Mouse (Mus musculus) embryonic facial prominence, embryonic 11.5 days (tissue): Measurements from ENCODE around the gene Rab43. TPM values are rescaled to one million over a fixed set of nuclear protein-coding genes. Genes with fewer than 3 reads are reported as not detected.

Source experiments
- ATAC-seq: fragments of 200-750 bp; cut with Nextera tagmentation; replicated peaks from 2 replicates; pipeline ENCODE4 v1.8.0; 2017; ENCODE audit warnings: low read depth; ENCODE audit not compliant: insufficient number of reproducible peaks, low FRiP score, low TSS enrichment
- DNase-seq: peaks from one replicate; pipeline ENCODE4 v3.0.0-alpha.2; 2015; ENCODE audit warnings: low spot score
- H3K27ac ChIP-seq: fragments of 300-500 bp; sonication (generic); replicated peaks from 2 replicates; pipeline ENCODE4 v1.5.1; 2014; ENCODE audit warnings: mild to moderate bottlenecking, low read depth, low read length, control low read depth
- H3K27me3 ChIP-seq: fragments of 300-500 bp; sonication (generic); 2 replicates; pipeline ENCODE4 v1.6.1; 2014; ENCODE audit warnings: mild to moderate bottlenecking, low read length, moderate library complexity, mixed read lengths; ENCODE audit not compliant: control insufficient read depth, insufficient read depth
- H3K36me3 ChIP-seq: fragments of 300-500 bp; sonication (generic); replicated peaks from 2 replicates; pipeline ENCODE4 v1.6.1; 2014; ENCODE audit warnings: low read depth, mild to moderate bottlenecking, low read length, moderate library complexity, mixed read lengths; ENCODE audit not compliant: control insufficient read depth, insufficient read depth
- H3K4me1 ChIP-seq: fragments of 300-500 bp; sonication (generic); 2 replicates; pipeline ENCODE4 v1.6.1; 2014; ENCODE audit warnings: low read length, mixed read lengths; ENCODE audit not compliant: control insufficient read depth, insufficient read depth
- H3K4me2 ChIP-seq: fragments of 300-500 bp; sonication (generic); 2 replicates; pipeline ENCODE4 v1.6.1; 2014; ENCODE audit warnings: low read depth, mild to moderate bottlenecking, control low read depth, low read length, moderate library complexity
- H3K4me3 ChIP-seq: fragments of 300-500 bp; sonication (generic); 2 replicates; pipeline ENCODE4 v1.5.1; 2014; ENCODE audit warnings: low read depth, low read length, control low read depth
- H3K9ac ChIP-seq: fragments of 300-500 bp; sonication (generic); replicated peaks from 2 replicates; pipeline ENCODE4 v1.6.1; 2014; ENCODE audit warnings: mild to moderate bottlenecking, control low read depth, low read length
- H3K9me3 ChIP-seq: fragments of 300-500 bp; sonication (generic); replicated peaks from 2 replicates; pipeline ENCODE4 v1.6.1; 2016; ENCODE audit warnings: mild to moderate bottlenecking, low read length, inconsistent platforms, mixed read lengths; ENCODE audit not compliant: control insufficient read depth
- WGBS: fragments of 180-500 bp; shearing (Covaris S2); extraction: QIAGEN DNeasy Blood & Tissue Kit; methylation state at CpG from one replicate; pipeline ENCODE4 v1.1.7; 2014; 5-methylcytosine and 5-hydroxymethylcytosine counted together
- polyA plus RNA-seq: library from polyadenylated mRNA; unstranded; fragments of >200 nt; fragmentation: Nextera tagmentation; extraction: Ambion mirVana; gene quantifications from 2 replicates; pipeline ENCODE4 v1.2.1, GENCODE M21; 2014

Rab43 gene
- polyA plus RNA-seq, 1 experiment from 2014 or later: 7.3 TPM

- Histone ChIP-seq H3K9me3 (no peaks in the 10 kb centered on the region), H3K4me1 (no peaks in the 10 kb centered on the region), H3K4me3 (no peak overlapping the region), H3K27ac (no peak overlapping the region), H3K9ac (no peak overlapping the region), H3K36me3 (no peaks in the 10 kb centered on the region), H3K4me2 (no peak overlapping the region), H3K27me3 (no peaks in the 10 kb centered on the region)
- DNase-seq (no peak), ATAC-seq (no peak)
- 91% methylated on average over 8 of the region's 8 CpGs for WGBS
Observed at GRCm38 (mm10) chr6:87741978-87742377, 70.0 kb downstream of the Rab43 start.

GRCm38 (mm10) chr6:87740496-87740895, 71.5 kb downstream of the Rab43 start:
- no peak overlapping the region for H3K4me2 ChIP-seq
- H3K4me1 ChIP-seq: no peaks in the 10 kb centered on the region
- H3K9ac ChIP-seq: no peak overlapping the region
- no peaks in the 10 kb centered on the region for H3K27me3 ChIP-seq
- H3K27ac ChIP-seq: no peak overlapping the region
- no peak for ATAC-seq
- H3K9me3 ChIP-seq: no peaks in the 10 kb centered on the region
- no peak for DNase-seq
- no peak overlapping the region for H3K4me3 ChIP-seq
- H3K36me3 ChIP-seq: no peaks in the 10 kb centered on the region

GRCm38 (mm10) chr6:87739898-87740297, 72.1 kb downstream of the Rab43 start:
- ATAC-seq: no peak
- H3K4me1 ChIP-seq: no peaks in the 10 kb centered on the region
- H3K27ac ChIP-seq: no peak overlapping the region
- H3K4me3 ChIP-seq: no peak overlapping the region
- WGBS: 57% methylated on average over 6 of the region's 6 CpGs
- DNase-seq: no peak
- no peak overlapping the region for H3K9ac ChIP-seq
- no peaks in the 10 kb centered on the region for H3K9me3 ChIP-seq
- H3K4me2 ChIP-seq: no peak overlapping the region
- H3K36me3 ChIP-seq: no peaks in the 10 kb centered on the region
- no peaks in the 10 kb centered on the region for H3K27me3 ChIP-seq

Other genes with a start within 250 kb of the Rab43 start
- 1.2 and 2.1 TPM in 2 replicates for gene Prokr1, start 221.4 kb downstream of the Rab43 start, polyA plus RNA-seq
- 15.4 and 20.3 TPM in 2 replicates for gene Aplf, start 140.0 kb downstream of the Rab43 start, polyA plus RNA-seq
- 0.49 and 0.86 TPM in 2 replicates for gene Efcc1, start 81.3 kb downstream of the Rab43 start, polyA plus RNA-seq
- gene Gp9, start 34.1 kb downstream of the Rab43 start, polyA plus RNA-seq: 1.9 and 3.0 TPM in 2 replicates
- 1.2 and 3.2 TPM in 2 replicates for gene Gm45140, start 23.6 kb upstream of the Rab43 start, polyA plus RNA-seq
- gene Isy1, start 26.6 kb upstream of the Rab43 start, polyA plus RNA-seq: 79.3 and 81.0 TPM in 2 replicates
- 1,277 and 1,368 TPM in 2 replicates for gene Cnbp, start 38.9 kb upstream of the Rab43 start, polyA plus RNA-seq
- 147 and 150 TPM in 2 replicates for gene Copg1, start 75.7 kb upstream of the Rab43 start, polyA plus RNA-seq
- gene Hmces, start 101.8 kb upstream of the Rab43 start, polyA plus RNA-seq: 59.2 and 65.5 TPM in 2 replicates
- gene H1fx, start 169.5 kb upstream of the Rab43 start, polyA plus RNA-seq: 62.8 and 92.5 TPM in 2 replicates
- 231 and 243 TPM in 2 replicates for gene Rab7, start 233.1 kb upstream of the Rab43 start, polyA plus RNA-seq